ENCODE assay signal across 9 mouse cellular contexts in the genomic region with DNA sequence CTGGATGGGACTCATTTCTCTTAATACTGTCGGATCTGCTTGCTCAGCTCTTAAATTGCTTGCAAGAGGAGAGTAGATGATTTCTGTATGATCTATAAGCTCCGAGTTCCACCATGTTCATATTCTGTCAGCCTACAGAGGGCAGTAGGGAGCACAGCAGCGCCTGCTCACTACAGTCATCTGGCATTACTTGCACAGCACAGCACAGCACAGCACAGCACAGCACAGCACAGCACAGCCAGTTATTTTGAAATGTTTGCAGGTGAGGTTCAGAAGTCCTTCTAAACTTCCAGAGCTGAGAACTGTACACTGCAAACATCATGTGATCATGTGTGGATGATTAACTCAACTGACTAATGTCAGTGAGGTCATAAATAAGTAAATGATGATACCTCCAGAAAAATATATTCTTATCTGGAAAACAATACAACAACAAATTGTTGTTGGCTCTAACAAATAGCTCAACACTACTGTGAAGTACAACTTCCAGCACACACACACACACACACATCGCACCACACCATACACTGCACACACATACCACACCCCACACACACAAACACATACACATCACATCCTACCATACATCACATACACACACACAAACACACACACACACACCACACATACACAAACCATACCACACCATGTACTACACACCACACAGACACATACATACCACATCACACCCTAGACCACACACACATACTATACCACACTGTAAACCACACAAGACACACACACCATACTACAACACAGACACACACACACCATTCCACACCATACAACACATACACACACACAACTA. TPM values are rescaled to one million over a fixed set of nuclear protein-coding genes. Genes with fewer than 3 reads are reported as not detected.
DNase-seq lines count a peak whose midpoint lies in the region; ATAC-seq and TF ChIP-seq lines count a peak whose summit lies in the region.
"Had no signal": no experiment of that assay in that cellular context is flagged by ENCODE, and none has a peak within 500 bp of the region (broad histone marks: within the 10 kb centered on the region; RNA-seq: fewer than 3 reads in every experiment).

No protein-coding gene starts in this region.

- peak; percentile 85 for ATAC-seq in embryonic facial prominence, embryonic 11.5 days (replicated peaks; ENCODE audit: insufficient number of reproducible peaks, low FRiP score, low TSS enrichment, low read depth)
- ATAC-seq in megakaryocyte, adult 5-6 weeks (ENCODE audit: poor library complexity, severe bottlenecking) = peak; percentile 93

- no peaks in the 10 kb centered on the region for H3K4me1 ChIP-seq in embryonic facial prominence, embryonic 11.5 days (ENCODE audit: control insufficient read depth, insufficient read depth, low read length)

- no peak overlapping the region for H3K4me2 ChIP-seq in embryonic facial prominence, embryonic 11.5 days (ENCODE audit: low read depth, low read length)

- 55% methylated on average over 4 of the region's 4 CpGs for WGBS in embryonic facial prominence, embryonic 11.5 days

- intact Hi-C loops in gastrocnemius, adult 2 months (cut with DNase I) = no loop called here
- intact Hi-C loops in gastrocnemius, postnatal 36 days (cut with DNase I) = no loop called here

- peak; percentile 68 for TF ChIP-seq CTCF in gastrocnemius, adult 2 months (IDR thresholded peaks at IDR 0.05)

- no peak overlapping the region for H3K4me3 ChIP-seq in gastrocnemius, adult 2 months
- no peak overlapping the region for H3K4me3 ChIP-seq in embryonic facial prominence, embryonic 11.5 days (ENCODE audit: low read depth, low read length)

- H3K27me3 ChIP-seq in embryonic facial prominence, embryonic 11.5 days (ENCODE audit: control insufficient read depth, insufficient read depth, low read length) = no peaks in the 10 kb centered on the region

- peak; percentile 45 for DNase-seq in gastrocnemius, adult 2 months
- no peak for DNase-seq in gastrocnemius, postnatal 36 days
- peak; percentile 74 for DNase-seq in adrenal gland, postnatal 14 days
- peak; percentile 65 for DNase-seq in embryonic facial prominence, embryonic 11.5 days (ENCODE audit: low spot score)
- DNase-seq in heart, postnatal 4 days = peak; percentile 59
- peak; percentile 25 to 50 for DNase-seq in layer of hippocampus, postnatal 10 days (ENCODE audit: low spot score in 2 of 2)
- peak; percentile 44 for DNase-seq in right cerebral cortex, postnatal 4 days

- H3K27ac ChIP-seq in gastrocnemius, adult 2 months = no peak overlapping the region
- H3K27ac ChIP-seq in embryonic facial prominence, embryonic 11.5 days (replicated peaks; ENCODE audit: low read depth, low read length) = no peak overlapping the region

- no peak overlapping the region for H3K9ac ChIP-seq in embryonic facial prominence, embryonic 11.5 days (replicated peaks; ENCODE audit: low read length)

- H3K9me3 ChIP-seq in embryonic facial prominence, embryonic 11.5 days (replicated peaks; ENCODE audit: control insufficient read depth, low read length) = no peaks in the 10 kb centered on the region

- H3K36me3 ChIP-seq in embryonic facial prominence, embryonic 11.5 days (replicated peaks; ENCODE audit: control insufficient read depth, insufficient read depth, low read depth, low read length) = no peaks in the 10 kb centered on the region

RNA-seq across cellular contexts. Expression of a gene that starts 9.4 kb away (rescaled TPM):
- not detected for total RNA-seq in gastrocnemius, adult 2 months (2021)
- not detected for total RNA-seq in gastrocnemius, postnatal 36 days (2021)
- total RNA-seq in adrenal gland, postnatal 14 days (2021) = 0.68 TPM in 1 of 2 replicates, not detected in the other
- 5.5 and 8.7 TPM in 2 replicates for polyA plus RNA-seq in embryonic facial prominence, embryonic 11.5 days (2014; fragmentation: Nextera tagmentation; extraction: Ambion mirVana)
- total RNA-seq in heart, postnatal 4 days (2021) = 1 to 10 TPM in 1 of 2 experiments, under 1 TPM in 1; 0.93 to 1.0 TPM
- total RNA-seq in layer of hippocampus, postnatal 10 days (2021) = 10 to 100 TPM; 13.6 to 19.5 TPM
- total RNA-seq in megakaryocyte, adult 5-6 weeks (2015) = 0.69 TPM in 1 of 2 replicates, not detected in the other
- not detected in 2 replicates for total RNA-seq in megakaryocyte, adult 5-6 weeks (2017)
- polyA plus RNA-seq: C2C12 had no signal

Comparison
In these comparisons a context has a peak if more than half of its experiments do, and no peak if none do; other contexts are left out.
1. DNase-seq: peak in gastrocnemius, adult 2 months (single experiment), adrenal gland, postnatal 14 days (single experiment), embryonic facial prominence, embryonic 11.5 days (single experiment), heart, postnatal 4 days (single experiment), layer of hippocampus, postnatal 10 days (2 of 2) and right cerebral cortex, postnatal 4 days (single experiment); none in gastrocnemius, postnatal 36 days (0 of 2).